Mouse (Mus musculus) c-Kit-positive CD71-positive TER-119-positive erythroid progenitor cells, embryonic 14.5 days (primary cell): ENCODE data around the gene Bend6.
A peak's percentile ranks its signal among the peaks of the same experiment; 100 is the strongest.
"Not testable (repeated sequence)": the region's sequence is repeated elsewhere in the genome, so short reads cannot be mapped to it uniquely, and the experiment has no call there.

Experiments used
- DNase-seq: peaks from one replicate; pipeline ENCODE4 v3.0.0-alpha.2; 2013; ENCODE audit warnings: low spot score

Bend6 gene

DNA sequence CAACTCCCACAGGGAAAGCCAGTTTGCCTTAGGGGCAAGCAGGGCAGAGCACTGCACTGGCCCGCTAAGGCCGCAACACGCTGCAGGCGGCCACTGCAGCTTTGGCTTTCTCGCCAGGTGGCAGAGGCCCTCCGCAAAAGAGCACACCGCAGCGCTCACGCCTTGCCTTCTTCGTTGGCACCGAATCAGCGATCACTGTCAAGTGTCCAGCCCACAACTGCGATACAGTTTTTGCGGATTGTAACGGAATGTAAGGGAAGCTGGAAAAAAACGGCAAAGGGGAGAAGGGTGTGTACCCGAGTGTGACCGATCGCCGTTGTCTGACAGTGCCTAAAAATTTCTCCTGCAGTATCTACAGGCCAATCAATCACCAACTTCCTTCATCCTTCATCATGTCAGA, 689 bp downstream of the Bend6 start:
- DNase-seq, result no peak

- DNase-seq, result no peak
These were observed 1.4 kb downstream of the Bend6 start for GRCm38 (mm10) chr1:33906216-33906615.

DNA sequence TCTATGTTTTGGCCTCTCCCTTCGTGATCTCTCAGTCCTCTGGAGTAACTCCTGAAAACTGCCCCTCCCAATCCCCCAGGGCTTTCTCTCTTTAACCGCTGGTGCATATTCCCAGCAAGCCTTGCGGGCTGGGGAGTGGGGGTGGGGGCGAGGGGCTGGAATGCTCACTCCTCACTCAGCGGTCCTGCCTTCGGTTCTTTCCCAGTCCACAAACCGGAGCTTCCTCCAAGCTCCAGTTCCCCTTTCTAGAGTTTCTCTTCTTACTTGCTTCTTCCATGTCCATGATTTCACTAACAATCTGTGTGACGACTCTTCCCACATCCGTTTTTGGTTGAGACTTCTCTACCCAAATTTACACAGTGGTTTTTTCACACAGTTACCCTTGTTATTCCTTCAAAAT, 4.0 kb downstream of the Bend6 start:
- no peak for DNase-seq

GRCm38 (mm10) chr1:33900175-33900574, 7.4 kb downstream of the Bend6 start:
- DNase-seq, result no peak

GRCm38 (mm10) chr1:33898373-33898772, 9.2 kb downstream of the Bend6 start:
- no peak for DNase-seq

DNA sequence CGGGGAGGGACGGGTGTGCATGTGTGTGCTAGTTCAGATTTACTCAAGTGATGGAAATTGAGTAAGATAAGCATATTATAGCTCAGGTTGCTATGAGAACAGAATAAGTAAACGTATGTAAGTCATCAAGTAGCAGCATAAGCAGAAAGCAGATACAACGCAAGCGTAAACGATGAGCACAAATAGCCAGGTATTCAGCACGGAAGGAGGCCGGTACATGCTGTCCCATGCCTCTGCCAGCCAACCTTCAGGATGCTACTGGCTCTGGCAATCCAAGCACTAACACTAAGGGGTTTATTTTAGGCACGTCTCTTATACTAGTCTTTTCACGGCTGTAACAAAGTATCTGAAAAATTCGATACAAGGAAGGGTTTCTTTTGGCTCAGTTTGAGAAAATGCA, 10.2 kb downstream of the Bend6 start:
- DNase-seq, result no peak

- DNase-seq, result no peak
These were observed 10.9 kb downstream of the Bend6 start for GRCm38 (mm10) chr1:33896666-33897065.

DNA sequence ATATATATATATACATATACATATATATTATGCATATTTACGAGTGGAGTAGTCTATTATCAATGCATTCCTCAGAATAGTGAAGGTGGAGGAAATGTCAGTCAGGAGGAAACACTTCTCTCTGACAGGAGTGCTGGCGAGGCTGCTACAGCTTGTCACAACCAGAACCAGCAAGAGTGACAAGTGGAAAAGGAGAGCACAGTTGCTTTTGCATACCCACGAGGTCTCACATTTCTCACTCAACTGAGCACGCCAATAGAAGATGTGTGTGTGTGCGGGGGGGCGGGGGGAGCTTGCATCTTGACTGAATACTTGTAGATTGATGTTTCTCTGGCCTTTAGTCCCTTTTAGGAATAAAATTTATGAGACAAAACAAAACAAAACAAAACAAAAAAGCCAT, 11.5 kb downstream of the Bend6 start:
- no peak for DNase-seq

DNA sequence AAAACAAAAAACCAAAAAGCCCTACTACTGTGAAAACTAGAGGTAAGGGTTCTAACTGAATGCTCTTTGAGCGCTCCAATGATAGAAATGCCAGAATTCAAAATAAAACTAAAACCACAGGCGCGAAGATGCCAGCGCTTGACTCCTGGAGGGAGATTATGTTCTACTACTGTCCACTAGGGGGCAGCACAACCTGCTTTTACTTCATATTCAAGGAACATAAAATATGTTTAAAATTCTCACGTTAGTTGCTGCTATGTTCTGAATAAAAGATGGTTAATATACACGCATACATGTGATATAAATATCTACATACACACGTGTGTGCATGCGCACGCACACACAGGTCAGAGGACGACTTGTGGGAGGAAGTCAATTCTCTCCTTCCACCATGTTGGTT, 14.8 kb downstream of the Bend6 start:
- DNase-seq, result peak; percentile 23

GRCm38 (mm10) chr1:33883102-33883839, 24.3 kb downstream of the Bend6 start:
- DNase-seq, result peak; percentile 4

DNA sequence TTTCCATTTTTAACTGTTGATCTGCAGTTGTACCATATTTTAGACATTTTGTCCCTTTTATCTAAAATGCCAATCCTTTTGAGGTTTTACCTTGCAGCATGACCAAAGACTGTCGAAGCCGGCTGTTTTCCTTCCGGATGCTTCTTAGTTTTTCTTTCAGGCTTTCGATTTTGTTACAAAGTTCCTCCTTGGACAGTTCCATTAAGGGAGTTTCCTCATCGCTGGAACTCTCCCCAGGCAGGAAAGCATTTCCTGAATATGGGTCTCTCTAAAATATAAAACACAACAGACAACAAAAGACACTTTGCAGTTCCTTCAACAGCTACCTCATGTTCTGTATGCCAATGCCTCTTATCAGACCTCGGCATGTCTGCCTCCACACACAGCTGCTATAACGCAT, 29.4 kb downstream of the Bend6 start:
- DNase-seq, result no peak

- DNase-seq, result no peak
These were observed 31.2 kb downstream of the Bend6 start for GRCm38 (mm10) chr1:33876416-33876815.

GRCm38 (mm10) chr1:33875691-33876090, 31.9 kb downstream of the Bend6 start:
- peak; percentile 24 for DNase-seq

GRCm38 (mm10) chr1:33873561-33873960, 34.1 kb downstream of the Bend6 start:
- DNase-seq, result no peak

DNA sequence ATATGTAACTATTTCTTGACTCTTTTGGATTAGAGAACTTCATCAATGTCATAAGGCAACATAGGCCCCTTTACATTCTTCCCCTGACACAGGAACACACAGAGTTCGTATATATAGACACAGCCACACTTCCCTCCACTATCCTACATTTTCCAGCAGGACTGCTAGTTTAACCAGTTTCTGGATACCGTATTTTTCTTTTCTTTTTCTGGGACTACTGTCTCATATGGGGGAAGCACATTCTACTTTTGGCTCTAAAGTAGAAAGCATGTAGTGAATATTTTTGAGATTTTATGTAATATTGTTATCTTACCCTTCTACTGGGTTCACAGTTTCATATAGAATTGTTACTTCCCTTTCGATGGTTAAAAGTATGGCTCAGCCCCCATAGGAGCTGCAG, 38.2 kb downstream of the Bend6 start:
- no peak for DNase-seq

DNA sequence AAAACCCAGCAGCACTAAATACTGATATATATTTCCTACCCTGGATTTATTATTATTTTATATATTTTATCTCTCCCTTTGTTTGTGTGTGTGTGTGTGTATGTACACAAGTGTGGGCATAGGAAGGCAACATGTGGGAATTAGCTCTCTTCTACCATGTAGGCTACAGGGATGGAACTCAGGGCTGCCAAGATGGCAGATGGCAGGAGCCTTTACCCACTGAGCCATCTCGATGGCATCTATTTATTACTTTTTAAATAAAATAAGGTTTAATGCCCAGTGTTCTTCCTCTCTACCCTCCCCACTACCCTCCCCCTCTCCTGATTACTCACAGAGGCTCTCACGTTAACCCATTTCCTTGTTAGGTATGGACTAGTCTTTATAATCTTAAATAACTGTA, 38.6 kb downstream of the Bend6 start:
- DNase-seq, result no peak

- DNase-seq, result no peak
These were observed 60.8 kb downstream of the Bend6 start for GRCm38 (mm10) chr1:33846807-33847206.

DNA sequence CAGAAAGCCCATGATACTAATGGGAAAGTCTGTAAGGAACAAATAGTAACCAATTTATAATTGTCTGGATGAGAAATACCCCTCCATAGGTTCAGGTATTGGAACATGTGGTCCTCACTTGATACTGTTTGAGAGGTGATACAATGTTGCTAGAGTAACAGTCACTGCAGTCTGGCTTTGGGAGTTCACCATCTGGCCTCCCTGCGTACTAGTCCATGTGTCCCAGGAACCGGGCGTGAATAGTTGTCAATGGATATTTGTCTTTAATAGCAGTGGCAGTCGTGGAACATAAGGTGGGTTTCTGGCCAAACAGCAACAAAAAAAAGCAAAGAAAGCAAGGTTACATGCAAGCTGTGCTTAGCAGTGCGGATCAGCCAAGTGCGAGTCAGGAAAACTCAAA, 63.8 kb downstream of the Bend6 start:
- DNase-seq, result no peak

DNA sequence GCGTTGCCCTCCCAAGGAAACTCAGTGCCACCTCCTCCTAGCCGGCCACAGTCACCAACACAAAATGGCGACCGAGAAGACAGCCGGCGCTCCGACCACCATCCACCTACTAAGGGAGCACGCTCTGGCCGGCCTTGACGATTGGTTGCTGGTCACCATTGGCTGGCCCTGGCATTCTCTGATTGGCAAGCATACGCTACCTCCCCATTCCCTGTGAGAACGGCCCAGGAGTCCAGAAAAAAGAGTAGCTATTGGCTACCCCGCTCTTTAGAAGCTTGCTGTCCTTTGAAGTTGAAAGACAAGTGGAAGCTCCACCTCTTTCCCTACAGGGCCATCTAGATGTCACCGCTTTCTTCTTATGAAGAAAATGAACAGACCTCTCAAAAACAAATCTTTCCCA, 68.7 kb downstream of the Bend6 start:
- DNase-seq, result not testable (repeated sequence)

- DNase-seq, result no peak
These were observed 77.0 kb downstream of the Bend6 start for GRCm38 (mm10) chr1:33830586-33830985.

GRCm38 (mm10) chr1:33817931-33818330, 89.7 kb downstream of the Bend6 start:
- DNase-seq, result no peak

DNA sequence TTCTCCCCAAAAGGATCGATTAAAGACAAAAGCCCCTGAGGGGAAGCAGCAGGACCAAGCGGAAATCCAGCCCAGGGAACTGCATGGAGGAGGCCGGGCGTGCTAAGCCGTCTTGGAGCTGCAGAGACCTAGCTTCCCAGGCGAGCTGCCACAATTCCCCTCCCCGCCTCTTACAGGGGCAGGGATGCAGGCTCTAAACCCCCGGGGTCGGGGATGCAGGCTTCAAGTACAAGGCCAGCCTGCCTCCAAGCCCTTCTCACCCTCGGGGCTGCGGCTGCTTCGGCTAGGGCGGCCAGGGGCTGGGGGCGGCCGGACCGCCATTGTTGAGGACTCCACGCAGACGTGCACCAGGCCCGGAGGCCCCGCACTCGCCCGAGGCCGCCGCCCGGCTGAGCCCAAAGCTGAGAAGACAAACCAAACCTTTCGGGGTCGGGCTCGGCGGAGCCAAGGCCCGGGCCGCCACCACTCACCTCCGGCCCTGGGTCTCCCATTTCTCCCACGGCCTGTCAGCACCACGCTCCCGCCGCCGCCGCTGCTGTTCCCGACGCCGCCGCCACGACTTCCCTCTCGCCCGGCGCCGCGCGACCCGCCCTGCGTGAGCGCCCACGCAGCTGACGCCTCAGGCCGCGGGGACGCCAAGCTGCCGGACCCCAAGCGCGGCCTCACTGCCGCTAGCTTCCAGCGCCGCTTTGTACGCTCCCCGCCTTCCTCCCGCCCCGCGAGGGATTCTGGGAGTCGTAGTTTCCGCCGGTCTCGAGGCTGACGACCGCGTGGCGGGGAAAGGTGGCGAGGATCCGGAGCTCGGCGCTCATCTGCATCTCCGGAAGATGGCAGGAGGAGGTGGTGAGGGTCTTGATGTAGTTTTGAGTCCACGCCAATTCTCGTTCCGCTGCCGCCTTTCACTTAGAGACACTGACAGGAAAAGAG, 93.5 kb downstream of the Bend6 start, which contains the start of gene Zfp451:
Zfp451 (minus strand) TSS at position 728 of the 927 bp plus-strand sequence.
- DNase-seq, result peak; percentile 81

DNA sequence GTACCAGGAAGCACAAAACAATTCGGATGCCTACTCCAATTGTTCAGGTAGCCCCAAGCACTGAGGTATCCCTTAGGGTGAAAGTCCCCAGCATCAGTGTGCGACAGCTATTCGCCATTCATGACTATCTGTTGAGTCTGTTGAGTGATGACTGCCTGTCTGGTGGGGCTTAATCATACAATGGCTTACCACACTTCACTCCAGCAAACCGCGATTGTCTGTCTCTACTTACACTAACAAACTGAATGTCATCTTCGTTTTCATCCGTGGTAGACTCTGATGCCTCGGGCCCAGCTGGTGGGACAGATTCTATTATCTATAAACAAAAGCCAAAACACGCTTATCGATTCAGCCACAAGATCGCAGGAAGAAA, 94.1 kb downstream of the Bend6 start:
- DNase-seq, result peak; percentile 37
